Mouse (Mus musculus): Measurements from ENCODE around the gene Olfr315. TPM values are rescaled to one million over a fixed set of nuclear protein-coding genes. Genes with fewer than 3 reads are reported as not detected.

Olfr315 gene
- polyA plus RNA-seq, 1 experiment from 2014 or later, result not detected

DNA sequence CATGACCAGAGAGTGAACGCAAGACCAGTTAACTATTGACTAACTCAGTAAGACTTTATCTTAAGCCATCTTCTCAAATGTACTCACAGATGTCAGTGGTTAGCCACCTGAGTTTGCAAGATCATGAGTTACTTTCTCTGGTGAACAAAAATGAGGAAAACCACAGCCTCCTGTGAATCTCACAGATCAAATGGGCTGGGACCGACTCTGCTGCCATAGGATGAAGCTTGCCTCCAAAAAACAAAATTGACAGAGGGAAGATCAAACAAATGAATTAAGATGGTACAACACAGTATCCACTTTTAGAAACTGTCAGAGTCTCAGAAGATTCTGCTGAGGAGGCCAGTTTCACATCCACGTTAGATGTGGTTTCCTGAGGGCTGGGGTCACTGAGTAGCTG lies 56.8 kb downstream of the Olfr315 start:
- no peak for ATAC-seq (ENCODE audit: insufficient number of reproducible peaks, insufficient read depth, low FRiP score, low TSS enrichment)
- Histone ChIP-seq H3K36me3 (no peaks in the 10 kb centered on the region), H3K4me1 (no peaks in the 10 kb centered on the region), H3K27ac (no peak overlapping the region), H3K9ac (no peak overlapping the region), H3K9me3 (no peaks in the 10 kb centered on the region), H3K4me3 (no peak overlapping the region), H3K4me2 (replicated peaks) (no peak overlapping the region), H3K27me3 (no peaks in the 10 kb centered on the region)
- WGBS, result 73% methylated on average over 3 of the region's 3 CpGs

Other genes starting within 250 kb of the Olfr315 start
- not detected in 2 replicates for gene Olfr330, start 238.4 kb upstream of the Olfr315 start, polyA plus RNA-seq (2016; fragmentation: Nextera tagmentation; extraction: Ambion mirVana)
- not detected in 2 replicates for gene Olfr329-ps, start 226.8 kb upstream of the Olfr315 start, polyA plus RNA-seq (2016; fragmentation: Nextera tagmentation; extraction: Ambion mirVana)
- gene Olfr328, start 217.6 kb upstream of the Olfr315 start, polyA plus RNA-seq (2016; fragmentation: Nextera tagmentation; extraction: Ambion mirVana), result 0.08 TPM in 1 of 2 replicates, not detected in the other
- gene Olfr224, start 202.6 kb upstream of the Olfr315 start, polyA plus RNA-seq (2016; fragmentation: Nextera tagmentation; extraction: Ambion mirVana), result not detected in 2 replicates
- not detected in 2 replicates for gene Olfr325, start 195.5 kb upstream of the Olfr315 start, polyA plus RNA-seq (2016; fragmentation: Nextera tagmentation; extraction: Ambion mirVana)
- gene Olfr324, start 178.1 kb upstream of the Olfr315 start, polyA plus RNA-seq (2016; fragmentation: Nextera tagmentation; extraction: Ambion mirVana), result not detected in 2 replicates
- not detected in 2 replicates for gene 2210407C18Rik, start 157.1 kb upstream of the Olfr315 start, polyA plus RNA-seq (2016; fragmentation: Nextera tagmentation; extraction: Ambion mirVana)
- not detected in 2 replicates for gene Olfr323, start 142.7 kb upstream of the Olfr315 start, polyA plus RNA-seq (2016; fragmentation: Nextera tagmentation; extraction: Ambion mirVana)
- 0.26 and 0.60 TPM in 2 replicates for gene Trim58, start 132.7 kb upstream of the Olfr315 start, polyA plus RNA-seq (2016; fragmentation: Nextera tagmentation; extraction: Ambion mirVana)
- gene Olfr322, start 114.4 kb upstream of the Olfr315 start, polyA plus RNA-seq (2016; fragmentation: Nextera tagmentation; extraction: Ambion mirVana), result not detected in 2 replicates
- not detected in 2 replicates for gene Olfr320, start 92.1 kb upstream of the Olfr315 start, polyA plus RNA-seq (2016; fragmentation: Nextera tagmentation; extraction: Ambion mirVana)
- not detected in 2 replicates for gene Olfr319, start 74.0 kb upstream of the Olfr315 start, polyA plus RNA-seq (2016; fragmentation: Nextera tagmentation; extraction: Ambion mirVana)
- not detected in 2 replicates for gene Olfr318, start 49.2 kb upstream of the Olfr315 start, polyA plus RNA-seq (2016; fragmentation: Nextera tagmentation; extraction: Ambion mirVana)
- not detected in 2 replicates for gene Olfr317, start 34.0 kb upstream of the Olfr315 start, polyA plus RNA-seq (2016; fragmentation: Nextera tagmentation; extraction: Ambion mirVana)
- gene Olfr316, start 20.5 kb upstream of the Olfr315 start, polyA plus RNA-seq (2016; fragmentation: Nextera tagmentation; extraction: Ambion mirVana), result not detected in 2 replicates
- not detected in 2 replicates for gene Olfr314, start 9.8 kb downstream of the Olfr315 start, polyA plus RNA-seq (2016; fragmentation: Nextera tagmentation; extraction: Ambion mirVana)
- 0.42 and 0.59 TPM in 2 replicates for gene Fam183b, start 28.8 kb downstream of the Olfr315 start, polyA plus RNA-seq (2016; fragmentation: Nextera tagmentation; extraction: Ambion mirVana)
- gene Olfr313, start 41.8 kb downstream of the Olfr315 start, polyA plus RNA-seq (2016; fragmentation: Nextera tagmentation; extraction: Ambion mirVana), result not detected in 2 replicates
- not detected in 2 replicates for gene Olfr312, start 56.0 kb downstream of the Olfr315 start, polyA plus RNA-seq (2016; fragmentation: Nextera tagmentation; extraction: Ambion mirVana)
- gene Olfr311, start 66.1 kb downstream of the Olfr315 start, polyA plus RNA-seq (2016; fragmentation: Nextera tagmentation; extraction: Ambion mirVana), result not detected in 2 replicates
- gene Gm12258, start 74.0 kb downstream of the Olfr315 start, polyA plus RNA-seq (2016; fragmentation: Nextera tagmentation; extraction: Ambion mirVana), result 14.2 and 14.4 TPM in 2 replicates
- gene 2810021J22Rik, start 94.0 kb downstream of the Olfr315 start, polyA plus RNA-seq (2016; fragmentation: Nextera tagmentation; extraction: Ambion mirVana), result 10.1 and 10.7 TPM in 2 replicates
- 5.7 and 6.6 TPM in 2 replicates for gene Zfp39, start 131.0 kb downstream of the Olfr315 start, polyA plus RNA-seq (2016; fragmentation: Nextera tagmentation; extraction: Ambion mirVana)
- gene Btnl10, start 144.7 kb downstream of the Olfr315 start, polyA plus RNA-seq (2016; fragmentation: Nextera tagmentation; extraction: Ambion mirVana), result not detected in 2 replicates
- 366 and 374 TPM in 2 replicates for gene Rnf187, start 165.7 kb downstream of the Olfr315 start, polyA plus RNA-seq (2016; fragmentation: Nextera tagmentation; extraction: Ambion mirVana)
- gene Hist3h2ba, start 175.7 kb downstream of the Olfr315 start, polyA plus RNA-seq (2016; fragmentation: Nextera tagmentation; extraction: Ambion mirVana), result 52.7 and 70.4 TPM in 2 replicates
- 36.3 and 40.0 TPM in 2 replicates for gene Hist3h2a, start 181.5 kb downstream of the Olfr315 start, polyA plus RNA-seq (2016; fragmentation: Nextera tagmentation; extraction: Ambion mirVana)
- 0.51 and 0.55 TPM in 2 replicates for gene Trim17, start 181.5 kb downstream of the Olfr315 start, polyA plus RNA-seq (2016; fragmentation: Nextera tagmentation; extraction: Ambion mirVana)
- 22.7 and 23.3 TPM in 2 replicates for gene Trim11, start 204.9 kb downstream of the Olfr315 start, polyA plus RNA-seq (2016; fragmentation: Nextera tagmentation; extraction: Ambion mirVana)